Mouse (Mus musculus) kidney, adult 9 months (tissue): Measurements from ENCODE around the gene Shc1.
"Not testable (repeated sequence)": the region's sequence is repeated elsewhere in the genome, so short reads cannot be mapped to it uniquely, and the experiment has no call there.

ENCODE experiments used
- DNase-seq: peaks from one replicate; pipeline ENCODE4 v3.0.0; 2022

Shc1 gene

GRCm38 (mm10) chr3:89419981-89420380, 1.7 kb downstream of the Shc1 start:
- no peak for DNase-seq

- DNase-seq: no peak
These were observed 2.2 kb downstream of the Shc1 start for GRCm38 (mm10) chr3:89420421-89420820.

- DNase-seq: peak; percentile 78
These were observed 2.9 kb downstream of the Shc1 start for GRCm38 (mm10) chr3:89421002-89421774.

- DNase-seq: no peak
These were observed 3.7 kb downstream of the Shc1 start for GRCm38 (mm10) chr3:89421810-89422473.

GRCm38 (mm10) chr3:89422556-89423205, 4.4 kb downstream of the Shc1 start:
- no peak for DNase-seq

GRCm38 (mm10) chr3:89424416-89425140, 6.3 kb downstream of the Shc1 start:
- DNase-seq: no peak

- DNase-seq: no peak
These were observed 6.9 kb downstream of the Shc1 start for GRCm38 (mm10) chr3:89425141-89425525.

- DNase-seq: no peak
These were observed 7.6 kb downstream of the Shc1 start for GRCm38 (mm10) chr3:89425876-89426275.

- not testable (repeated sequence) for DNase-seq
These were observed 10.8 kb downstream of the Shc1 start for GRCm38 (mm10) chr3:89429021-89429420.

- DNase-seq: peak; percentile 97
These were observed 12.2 kb downstream of the Shc1 start, which contains the start of gene Pygo2 for GRCm38 (mm10) chr3:89430171-89431159. TSS of gene Pygo2 (plus strand) at chr3:89430214.

- DNase-seq: no peak
These were observed 14.4 kb downstream of the Shc1 start for GRCm38 (mm10) chr3:89432606-89433005.

GRCm38 (mm10) chr3:89434532-89434931, 16.3 kb downstream of the Shc1 start:
- DNase-seq: no peak

GRCm38 (mm10) chr3:89435041-89435440, 16.8 kb downstream of the Shc1 start:
- DNase-seq: no peak

- peak; percentile 82 for DNase-seq
These were observed 18.2 kb downstream of the Shc1 start, which contains the start of gene Pbxip1 for GRCm38 (mm10) chr3:89436176-89437113. TSS of gene Pbxip1 (plus strand) at chr3:89436706.

GRCm38 (mm10) chr3:89437269-89437668, 19.0 kb downstream of the Shc1 start:
- no peak for DNase-seq

- DNase-seq: no peak
These were observed 22.4 kb downstream of the Shc1 start for GRCm38 (mm10) chr3:89440691-89441090.

GRCm38 (mm10) chr3:89448720-89449537, 30.7 kb downstream of the Shc1 start:
- peak; percentile 47 for DNase-seq

GRCm38 (mm10) chr3:89449541-89449940, 31.3 kb downstream of the Shc1 start:
- peak; percentile 82 for DNase-seq

GRCm38 (mm10) chr3:89451916-89452315, 33.7 kb downstream of the Shc1 start:
- no peak for DNase-seq
